Mouse (Mus musculus): ENCODE results near the gene Btbd35f22.
"Not testable (repeated sequence)": the region's sequence is repeated elsewhere in the genome, so short reads cannot be mapped to it uniquely, and the experiment has no call there.

The Btbd35f22 gene

GRCm38 (mm10) chrX:32047529-32047928 is at the start of gene Btbd35f22:
Btbd35f22 (plus strand) TSS chrX:32047829.
- DNase-seq: not testable (repeated sequence)
